Comparison of ENCODE assay signal across 16 mouse cellular contexts in genomic region chr6:112423746-112424501, GRCm38 (mm10). TPM values are rescaled to one million over a fixed set of nuclear protein-coding genes. Genes with fewer than 3 reads are reported as not detected.
DNase-seq lines count a peak whose midpoint lies in the region.
"Had no signal": no experiment of that assay in that cellular context is flagged by ENCODE, and none has a peak within 500 bp of the region (broad histone marks: within the 10 kb centered on the region; RNA-seq: fewer than 3 reads in every experiment).

No protein-coding gene starts in this region.

- DNase-seq in cerebellum, postnatal 10 days: peak; percentile 17 to 20
- no peak for DNase-seq in cerebellum, adult 11 months
- peak; percentile 42 for DNase-seq in left cerebral cortex, adult 11 months (ENCODE audit: low spot score)
- no peak for DNase-seq in left cerebral cortex, postnatal 4 days
- peak; percentile 17 to 80 for DNase-seq in left cerebral cortex, postnatal 25 days (ENCODE audit: low spot score in 2 of 2)
- DNase-seq in right cerebral cortex, postnatal 25 days: peak; percentile 28
- no peak for DNase-seq in midbrain, embryonic 10.5 days (ENCODE audit: low spot score)
- DNase-seq in natural killer cell, adult 2 months (ENCODE audit: low spot score in 2 of 2): no peak
- DNase-seq: adrenal gland, postnatal 25 days; cerebellum, postnatal 25 days; kidney, adult 2 months had no signal

- H3K4me1 ChIP-seq in midbrain, embryonic 10.5 days: no peaks in the 10 kb centered on the region
- H3K4me1 ChIP-seq: heart, embryonic 10.5 days; neural tube, embryonic 12.5 days had no signal

- 88% methylated on average over 8 of the region's 8 CpGs for WGBS in midbrain, embryonic 10.5 days

- H3K36me3 ChIP-seq in midbrain, embryonic 10.5 days: no peaks in the 10 kb centered on the region
- H3K36me3 ChIP-seq: heart, embryonic 10.5 days; neural tube, embryonic 12.5 days had no signal

- H3K4me3 ChIP-seq in midbrain, embryonic 10.5 days: no peak overlapping the region
- H3K4me3 ChIP-seq: erythroblast, embryonic 14.5 days; heart, embryonic 10.5 days; neural tube, embryonic 12.5 days had no signal

- H3K9me3 ChIP-seq in midbrain, embryonic 10.5 days (replicated peaks): peaks cover 9% of the 10 kb centered on the region
- H3K9me3 ChIP-seq: heart, embryonic 10.5 days had no signal

- no peak overlapping the region for H3K27ac ChIP-seq in midbrain, embryonic 10.5 days (replicated peaks)
- H3K27ac ChIP-seq: heart, embryonic 10.5 days; neural tube, embryonic 12.5 days had no signal

- intact Hi-C loops in left cerebral cortex, postnatal 4 days (cut with DNase I): no loop called here
- intact Hi-C loops in left cerebral cortex, postnatal 25 days (cut with DNase I): no loop called here

- no peaks in the 10 kb centered on the region for H3K27me3 ChIP-seq in midbrain, embryonic 10.5 days (ENCODE audit: low read depth, poor library complexity, severe bottlenecking)
- H3K27me3 ChIP-seq: neural tube, embryonic 12.5 days had no signal

RNA-seq across cellular contexts. Expression of gene Cav3, which starts 35.4 kb away (rescaled TPM):
- total RNA-seq in left cerebral cortex, postnatal 4 days (2021): not detected
- under 1 TPM; 0.39 to 0.53 TPM for total RNA-seq in left cerebral cortex, postnatal 25 days (2021)
- polyA plus RNA-seq in midbrain, embryonic 10.5 days (2016; fragmentation: Nextera tagmentation; extraction: Ambion mirVana): not detected in 2 replicates
- total RNA-seq: adrenal gland, postnatal 25 days; megakaryocyte-erythroid progenitor cell, adult 5-6 weeks; MEL had no signal
- polyA plus RNA-seq: erythroblast, embryonic 14.5 days had no signal

RNA-seq across cellular contexts. Expression of gene Ssu2, which starts 36.1 kb away (rescaled TPM):
- under 1 TPM; 0.34 to 0.56 TPM for total RNA-seq in left cerebral cortex, postnatal 4 days (2021)
- total RNA-seq in left cerebral cortex, postnatal 25 days (2021): under 1 TPM in 1 of 2 experiments, not detected in 1; 0.32 TPM
- 0.25 and 0.35 TPM in 2 replicates for polyA plus RNA-seq in midbrain, embryonic 10.5 days (2016; fragmentation: Nextera tagmentation; extraction: Ambion mirVana)
- total RNA-seq: megakaryocyte-erythroid progenitor cell, adult 5-6 weeks; MEL had no signal
- polyA plus RNA-seq: erythroblast, embryonic 14.5 days had no signal

Comparison
In these comparisons a context has a peak if more than half of its experiments do, and no peak if none do; other contexts are left out.
1. DNase-seq: peak in cerebellum, postnatal 10 days (2 of 2), left cerebral cortex, adult 11 months (single experiment), left cerebral cortex, postnatal 25 days (2 of 2) and right cerebral cortex, postnatal 25 days (single experiment); none in cerebellum, adult 11 months (single experiment), left cerebral cortex, postnatal 4 days (single experiment), midbrain, embryonic 10.5 days (single experiment) and natural killer cell, adult 2 months (0 of 2).